Mouse (Mus musculus) splenic B cell, adult 2 months (primary cell): ENCODE results near the gene 1700021F07Rik.

Source experiments
- DNase-seq: peaks from one replicate; pipeline ENCODE4 v3.0.0-alpha.2; 2011; ENCODE audit warnings: low read depth, low spot score
- H3K27me3 ChIP-seq: 2 replicates; pipeline ENCODE4 v1.6.1; 2012; ENCODE audit warnings: mild to moderate bottlenecking, low read length, moderate library complexity, mixed read lengths; ENCODE audit not compliant: control insufficient read depth, poor library complexity, insufficient read depth, severe bottlenecking
- H3K36me3 ChIP-seq: 2 replicates; pipeline ENCODE4 v1.6.1; 2012; ENCODE audit warnings: mild to moderate bottlenecking, low read length, moderate library complexity, mixed read lengths; ENCODE audit not compliant: control insufficient read depth, poor library complexity, insufficient read depth, severe bottlenecking

Gene 1700021F07Rik

DNA sequence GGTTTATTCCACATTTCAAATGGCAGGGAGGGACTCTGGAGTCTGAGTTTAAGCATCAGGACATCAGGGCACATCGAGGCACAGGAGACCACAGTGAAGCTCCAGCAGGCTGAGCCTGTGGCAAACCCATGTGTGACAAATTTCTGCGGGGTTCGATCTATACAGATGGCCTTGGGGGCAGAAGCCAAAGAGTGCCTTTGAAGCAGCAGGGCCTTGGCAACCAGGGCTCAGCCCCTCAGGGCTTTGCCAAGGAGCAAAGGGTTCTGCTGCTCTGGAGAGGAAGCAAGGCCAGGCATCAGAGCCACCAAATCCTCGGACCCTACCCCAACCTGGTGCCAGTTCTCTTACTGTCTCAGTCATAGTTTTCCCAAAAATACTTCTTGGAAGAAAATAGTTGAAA lies 20.3 kb downstream of the 1700021F07Rik start:
- DNase-seq, result no peak
- Histone ChIP-seq H3K27me3 (no peaks in the 10 kb centered on the region), H3K36me3 (no peaks in the 10 kb centered on the region)

DNA sequence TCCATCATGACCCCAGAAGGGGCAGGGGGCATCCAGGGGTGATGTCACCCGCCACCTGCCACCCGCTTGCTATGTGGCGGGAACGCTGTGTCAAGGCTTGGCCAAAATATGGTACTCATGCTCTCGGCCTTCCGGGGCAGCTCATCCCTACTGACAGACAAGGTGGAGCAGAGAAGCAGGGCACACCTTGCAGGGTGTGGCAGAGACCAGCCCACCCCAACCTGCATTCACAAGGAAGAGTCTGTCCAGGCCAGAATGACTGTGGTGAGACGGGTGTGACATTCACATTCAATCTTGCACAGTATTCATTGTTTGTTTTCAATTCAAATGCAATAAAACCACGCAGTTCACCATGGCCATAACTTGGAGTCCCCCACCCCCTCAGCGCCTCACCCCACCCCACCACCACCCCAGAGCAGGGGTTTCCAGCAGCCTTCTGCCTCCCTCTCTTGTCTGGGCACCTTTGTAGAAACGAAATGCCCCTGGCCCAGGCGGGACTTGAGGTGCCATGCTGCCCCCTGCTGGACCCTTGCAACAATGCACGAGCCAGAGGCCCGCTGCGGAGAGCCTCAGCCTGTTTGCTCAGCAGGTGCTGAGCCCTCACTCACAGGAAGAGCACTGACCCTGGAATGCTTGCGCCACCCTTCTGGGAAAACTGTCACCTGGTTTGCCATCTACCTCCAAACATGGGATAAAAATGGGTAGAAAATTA lies 23.8 kb downstream of the 1700021F07Rik start:
- no peaks in the 10 kb centered on the region for H3K27me3 ChIP-seq
- H3K36me3 ChIP-seq, result no peaks in the 10 kb centered on the region
- DNase-seq, result peak; percentile 85

DNA sequence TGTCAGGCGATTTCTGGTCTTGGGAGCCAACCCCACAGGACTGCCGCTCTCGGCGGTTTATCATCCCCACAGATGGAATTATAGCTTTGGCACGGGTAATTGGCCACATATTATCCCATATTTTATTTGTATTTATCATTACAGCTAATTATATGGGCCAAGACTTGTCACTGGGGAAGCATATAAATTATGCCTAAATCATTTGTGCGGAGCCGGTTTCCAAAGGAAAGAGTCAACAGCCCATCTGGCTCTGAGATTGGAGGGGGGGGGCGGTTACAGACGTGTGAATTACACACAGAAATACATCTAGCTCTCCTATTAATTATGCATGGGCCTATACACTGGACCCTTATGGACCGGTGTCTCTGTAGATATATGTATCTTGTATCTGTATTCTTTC lies 26.9 kb downstream of the 1700021F07Rik start:
- no peak for DNase-seq
- H3K36me3 ChIP-seq, result no peaks in the 10 kb centered on the region
- no peaks in the 10 kb centered on the region; the same call in 1 of the 2 replicates for H3K27me3 ChIP-seq

DNA sequence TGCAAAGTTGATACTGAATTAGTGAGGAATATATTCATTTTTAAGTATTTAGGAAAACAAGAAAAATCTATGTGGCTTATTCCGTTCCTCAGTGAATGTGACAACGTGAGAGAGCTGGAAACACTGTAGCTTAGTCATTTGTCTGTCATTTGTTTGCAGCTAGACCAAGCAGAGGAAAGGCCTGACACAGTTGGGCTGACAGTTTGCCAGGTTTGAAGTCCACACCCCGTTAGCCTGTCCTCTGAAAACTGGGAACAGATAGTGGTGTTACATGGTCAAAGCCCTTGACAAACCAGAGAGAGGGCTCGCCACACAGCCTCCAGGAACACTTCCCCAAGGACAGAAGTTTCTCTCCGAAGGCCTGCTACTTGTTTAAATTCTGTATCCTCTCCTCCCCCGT lies 28.3 kb downstream of the 1700021F07Rik start:
- no peaks in the 10 kb centered on the region for H3K36me3 ChIP-seq
- no peak for DNase-seq

DNA sequence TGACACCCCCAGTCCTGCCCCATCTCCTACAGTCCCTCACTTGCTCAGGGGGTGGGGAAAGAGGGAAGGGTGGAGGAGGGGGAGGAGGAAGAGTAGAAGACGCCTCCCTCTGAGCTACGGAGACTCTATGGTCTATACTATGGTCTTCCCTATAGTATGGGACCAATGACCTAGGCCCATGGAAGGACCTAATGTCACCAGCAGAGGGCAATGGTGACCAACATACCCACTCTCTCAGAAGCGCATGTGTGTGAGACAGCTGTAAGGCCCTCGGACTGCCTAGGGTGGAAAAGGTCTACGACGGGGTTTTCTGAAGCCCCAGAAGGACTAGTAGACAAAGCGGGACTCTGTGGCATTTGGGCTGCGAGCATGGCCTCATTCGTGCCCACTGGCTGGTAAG lies 31.5 kb downstream of the 1700021F07Rik start:
- Histone ChIP-seq H3K27me3 (no peaks in the 10 kb centered on the region; the same call in 1 of the 2 replicates), H3K36me3 (no peaks in the 10 kb centered on the region)
- DNase-seq, result peak; percentile 74

More for the DNA sequence above, 28.3 kb downstream of the 1700021F07Rik start:
- no peaks in the 10 kb centered on the region; the same call in 1 of the 2 replicates for H3K27me3 ChIP-seq

DNA sequence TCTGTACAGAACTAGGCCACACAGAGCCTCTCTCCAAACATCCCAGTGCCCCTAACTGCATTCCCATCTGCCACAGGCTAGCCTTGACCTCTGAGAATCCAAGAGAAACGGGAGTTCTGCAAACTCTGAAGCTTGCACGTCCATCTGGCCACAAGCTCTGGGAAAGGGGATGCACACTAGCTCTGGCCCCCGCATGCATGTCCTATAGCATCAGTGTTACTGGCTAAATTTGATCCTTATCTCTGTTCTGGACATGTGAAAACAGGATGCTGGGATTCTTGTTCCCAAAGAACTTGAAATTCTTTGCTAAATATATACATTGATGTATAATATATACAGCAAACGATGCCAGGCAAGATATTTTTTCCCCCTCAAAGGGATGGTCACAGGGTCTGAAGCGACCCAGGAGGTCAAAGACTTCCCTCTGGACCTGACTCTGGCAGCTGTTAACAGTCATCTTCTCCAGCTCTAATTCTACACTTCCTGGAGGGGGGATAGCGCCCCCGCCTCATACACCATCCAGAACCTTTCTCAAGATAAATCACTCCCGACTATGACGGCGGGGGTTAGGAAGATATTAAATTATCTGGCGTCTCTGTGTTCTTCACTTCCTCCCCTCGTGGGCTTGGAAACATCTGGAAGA lies 36.5 kb downstream of the 1700021F07Rik start:
- DNase-seq, result no peak
- H3K27me3 ChIP-seq, result no peaks in the 10 kb centered on the region

DNA sequence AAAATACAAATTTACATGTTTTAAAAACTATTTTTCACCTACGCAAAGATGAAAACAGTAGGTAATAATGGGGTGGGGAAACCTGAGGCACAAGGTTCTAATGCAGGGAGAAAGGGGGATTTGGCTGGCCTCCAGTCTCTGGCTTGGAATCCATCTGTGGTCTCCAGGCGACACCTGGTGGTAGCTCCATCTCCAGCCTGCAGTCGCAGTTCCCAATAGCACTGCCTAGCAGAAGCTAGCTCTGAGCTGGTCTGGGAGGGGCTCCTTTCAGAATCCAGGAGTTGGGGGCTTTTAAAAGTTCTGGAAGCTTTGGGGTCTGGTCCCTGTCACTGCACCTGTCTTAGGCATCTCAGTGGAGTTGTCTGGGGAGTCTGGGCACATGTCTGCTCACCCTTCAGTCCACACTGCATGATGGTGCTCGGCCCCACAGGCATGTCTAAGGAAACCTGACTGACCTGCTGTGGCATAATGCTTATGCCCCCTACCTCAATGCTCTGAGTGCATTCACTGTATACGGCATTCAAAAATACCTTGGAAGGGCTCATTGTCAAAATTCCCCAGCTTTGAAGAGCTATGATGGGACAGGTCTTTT lies 39.6 kb downstream of the 1700021F07Rik start:
- Histone ChIP-seq H3K36me3 (no peaks in the 10 kb centered on the region), H3K27me3 (no peaks in the 10 kb centered on the region)
- peak; percentile 77 for DNase-seq

More for the DNA sequence above, 36.5 kb downstream of the 1700021F07Rik start:
- no peaks in the 10 kb centered on the region for H3K36me3 ChIP-seq

DNA sequence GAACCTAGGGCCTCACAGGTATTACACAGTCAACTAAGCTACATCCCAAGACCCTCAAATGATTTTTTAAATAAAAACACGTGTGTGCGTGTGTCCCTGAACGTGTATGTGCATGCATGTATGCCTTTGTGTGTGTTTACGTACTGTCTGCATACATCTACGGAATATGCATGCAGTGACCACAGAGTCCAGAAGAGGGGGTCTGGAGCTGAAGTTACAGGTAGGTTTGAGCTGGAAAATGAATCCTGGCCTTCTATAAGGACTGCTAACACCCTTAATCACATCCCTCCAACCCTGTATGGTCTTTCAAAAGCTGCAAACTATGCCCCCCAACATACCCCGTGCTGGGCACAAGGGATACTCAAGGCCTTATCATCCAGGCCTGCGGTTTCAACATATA lies 41.0 kb downstream of the 1700021F07Rik start:
- no peaks in the 10 kb centered on the region for H3K36me3 ChIP-seq
- no peaks in the 10 kb centered on the region for H3K27me3 ChIP-seq
- no peak for DNase-seq

DNA sequence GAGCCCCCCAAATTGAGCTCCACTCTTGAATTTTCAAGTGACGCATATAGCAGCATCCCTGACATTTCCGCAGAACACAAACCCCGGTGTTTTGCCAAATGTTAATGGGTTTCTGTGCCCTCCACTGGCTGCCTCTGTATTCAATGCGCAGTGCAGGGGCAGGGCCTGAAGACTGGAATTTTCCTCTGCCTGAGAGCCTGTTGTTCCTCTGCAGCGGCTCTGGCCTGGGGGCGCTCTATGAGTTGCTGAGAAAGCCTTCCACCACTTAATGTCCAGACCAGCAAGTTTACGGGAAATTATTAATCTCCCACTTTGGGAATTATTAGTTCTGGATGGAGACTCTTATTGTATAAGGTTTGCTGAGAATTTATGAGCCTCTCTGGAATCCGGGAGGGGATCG lies 41.8 kb downstream of the 1700021F07Rik start:
- Histone ChIP-seq H3K36me3 (no peaks in the 10 kb centered on the region), H3K27me3 (no peaks in the 10 kb centered on the region)
- no peak for DNase-seq
